Mouse (Mus musculus) kidney, postnatal 14 days (tissue): ENCODE measurements at regions not wholly inside any gene's neighbourhood (a gene's known extent, or its start where the extent isn't known, plus 50 kb on each side); places are given as distances from the start of the nearest gene placed in this dataset.

Source experiments
- DNase-seq: peaks from one replicate; pipeline ENCODE4 v3.0.0; 2022; ENCODE audit warnings: mixed read lengths

- no peak for DNase-seq
Measured at GRCm38 (mm10) chr8:127662776-127663499, 599.2 kb downstream of the Pard3 start.

- no peak for DNase-seq
Measured at GRCm38 (mm10) chr8:127666606-127667005, 602.9 kb downstream of the Pard3 start.

GRCm38 (mm10) chr8:127668991-127669390 is 605.3 kb downstream of the Pard3 start:
- no peak for DNase-seq

GRCm38 (mm10) chr8:127674063-127674462 is 610.4 kb downstream of the Pard3 start:
- DNase-seq = no peak

GRCm38 (mm10) chr8:127675377-127675776 is 611.7 kb downstream of the Pard3 start:
- no peak for DNase-seq

- DNase-seq = no peak
Measured at GRCm38 (mm10) chr8:127680205-127680604, 616.5 kb downstream of the Pard3 start.

- DNase-seq = no peak
Measured at GRCm38 (mm10) chr8:127684213-127684612, 620.5 kb downstream of the Pard3 start.

GRCm38 (mm10) chr8:127690792-127691191 is 627.1 kb downstream of the Pard3 start:
- DNase-seq = no peak

- no peak for DNase-seq
Measured at GRCm38 (mm10) chr8:127698404-127698803, 634.7 kb downstream of the Pard3 start.

GRCm38 (mm10) chr8:127704406-127704805 is 640.7 kb downstream of the Pard3 start:
- DNase-seq = no peak

GRCm38 (mm10) chr8:127706051-127706835 is 642.5 kb downstream of the Pard3 start:
- no peak for DNase-seq

- no peak for DNase-seq
Measured at GRCm38 (mm10) chr8:127709439-127709838, 645.7 kb downstream of the Pard3 start.

- DNase-seq = no peak
Measured at GRCm38 (mm10) chr8:127715097-127715496, 643.3 kb upstream of the Nrp1 start.

GRCm38 (mm10) chr8:127717969-127718368 is 640.4 kb upstream of the Nrp1 start:
- DNase-seq = no peak

- DNase-seq = no peak
Measured at GRCm38 (mm10) chr8:127719881-127720280, 638.5 kb upstream of the Nrp1 start.

- DNase-seq = no peak
Measured at GRCm38 (mm10) chr8:127720593-127721290, 637.7 kb upstream of the Nrp1 start.

GRCm38 (mm10) chr8:127721624-127722023 is 636.8 kb upstream of the Nrp1 start:
- DNase-seq = no peak

- DNase-seq = no peak
Measured at GRCm38 (mm10) chr8:127734059-127734458, 624.3 kb upstream of the Nrp1 start.

GRCm38 (mm10) chr8:127742236-127742635 is 616.2 kb upstream of the Nrp1 start:
- no peak for DNase-seq

GRCm38 (mm10) chr8:127745221-127745620 is 613.2 kb upstream of the Nrp1 start:
- peak; percentile 15 for DNase-seq

GRCm38 (mm10) chr8:127746456-127746855 is 611.9 kb upstream of the Nrp1 start:
- no peak for DNase-seq

- no peak for DNase-seq
Measured at GRCm38 (mm10) chr8:127752871-127753270, 605.5 kb upstream of the Nrp1 start.

- peak; percentile 60 for DNase-seq
Measured at GRCm38 (mm10) chr8:127753793-127754565, 604.4 kb upstream of the Nrp1 start.
